Mouse (Mus musculus) neural tube, embryonic 15.5 days (tissue): Measurements from ENCODE around the gene Acvr1. TPM values are rescaled to one million over a fixed set of nuclear protein-coding genes. Genes with fewer than 3 reads are reported as not detected.

ENCODE experiments used
- ATAC-seq: fragments of 200-750 bp; cut with Nextera tagmentation; 2 replicates; pipeline ENCODE4 v1.8.0; 2017; ENCODE audit warnings: mild to moderate bottlenecking, moderate TSS enrichment, moderate library complexity; ENCODE audit not compliant: low FRiP score
- H3K27ac ChIP-seq: fragments of 300-500 bp; sonication (generic); replicated peaks from 2 replicates; pipeline ENCODE4 v1.5.1; 2015; ENCODE audit warnings: mild to moderate bottlenecking, inconsistent platforms
- H3K27me3 ChIP-seq: fragments of 300-500 bp; sonication (generic); replicated peaks from 2 replicates; pipeline ENCODE4 v1.6.1; 2015; ENCODE audit warnings: inconsistent platforms
- H3K36me3 ChIP-seq: fragments of 300-500 bp; sonication (generic); 2 replicates; pipeline ENCODE4 v1.6.1; 2015; ENCODE audit warnings: inconsistent platforms
- H3K4me1 ChIP-seq: fragments of 300-500 bp; sonication (generic); 2 replicates; pipeline ENCODE4 v1.6.1; 2015; ENCODE audit warnings: inconsistent platforms
- H3K4me2 ChIP-seq: fragments of 300-500 bp; sonication (generic); 2 replicates; pipeline ENCODE4 v1.6.1; 2015; ENCODE audit warnings: inconsistent platforms, mild to moderate bottlenecking, moderate library complexity
- H3K4me3 ChIP-seq: fragments of 300-500 bp; sonication (generic); replicated peaks from 2 replicates; pipeline ENCODE4 v1.5.1; 2015; ENCODE audit warnings: mild to moderate bottlenecking, inconsistent platforms
- H3K9ac ChIP-seq: fragments of 300-500 bp; sonication (generic); replicated peaks from 2 replicates; pipeline ENCODE4 v1.6.1; 2015; ENCODE audit warnings: mild to moderate bottlenecking, inconsistent platforms
- H3K9me3 ChIP-seq: fragments of 300-500 bp; sonication (generic); replicated peaks from 2 replicates; pipeline ENCODE4 v1.6.1; 2016; ENCODE audit warnings: inconsistent platforms
- WGBS: fragments of 180-500 bp; shearing (Covaris S2); methylation state at CpG from one replicate; pipeline ENCODE4 v1.1.7; 2015; ENCODE audit warnings: mixed read lengths; 5-methylcytosine and 5-hydroxymethylcytosine counted together
- polyA plus RNA-seq: library from polyadenylated mRNA; unstranded; fragments of >200 nt; fragmentation: Nextera tagmentation; extraction: Ambion mirVana; gene quantifications from 2 replicates; pipeline ENCODE4 v1.2.1, GENCODE M21; 2015

The Acvr1 gene
- polyA plus RNA-seq, 1 experiment from 2014 or later: 6.1 TPM

GRCm38 (mm10) chr2:58377417-58378130 is 189.4 kb downstream of the Acvr1 start:
- no peaks in the 10 kb centered on the region for H3K36me3 ChIP-seq
- no peak overlapping the region for H3K4me3 ChIP-seq
- H3K4me2 ChIP-seq: no peak overlapping the region
- no peak overlapping the region for H3K27ac ChIP-seq
- no peak for ATAC-seq
- H3K9me3 ChIP-seq: no peaks in the 10 kb centered on the region
- H3K27me3 ChIP-seq: no peaks in the 10 kb centered on the region
- H3K4me1 ChIP-seq: no peaks in the 10 kb centered on the region
- WGBS: 53% methylated on average over 9 of the region's 9 CpGs
- no peak overlapping the region for H3K9ac ChIP-seq

GRCm38 (mm10) chr2:58366196-58366595 is 200.8 kb downstream of the Acvr1 start:
- H3K9ac ChIP-seq: no peak overlapping the region
- ATAC-seq: no peak
- H3K4me1 ChIP-seq: no peaks in the 10 kb centered on the region
- H3K4me3 ChIP-seq: no peak overlapping the region
- whole genome bisulfite sequencing: 88% methylated on average over 3 of the region's 3 CpGs
- H3K27me3 ChIP-seq: no peaks in the 10 kb centered on the region
- no peaks in the 10 kb centered on the region for H3K9me3 ChIP-seq
- no peaks in the 10 kb centered on the region for H3K36me3 ChIP-seq
- no peak overlapping the region for H3K4me2 ChIP-seq
- no peak overlapping the region for H3K27ac ChIP-seq

- peaks cover 9% of the 10 kb centered on the region for H3K27me3 ChIP-seq
- H3K9ac ChIP-seq: no peak overlapping the region
- no peaks in the 10 kb centered on the region for H3K36me3 ChIP-seq
- H3K9me3 ChIP-seq: no peaks in the 10 kb centered on the region
- H3K27ac ChIP-seq: no peak overlapping the region
- H3K4me2 ChIP-seq: no peak overlapping the region
- H3K4me3 ChIP-seq: no peak overlapping the region
- no peak for ATAC-seq
- WGBS: 92% methylated on average over 3 of the region's 3 CpGs
- H3K4me1 ChIP-seq: peaks cover 9% of the 10 kb centered on the region
Observed at GRCm38 (mm10) chr2:58361361-58362046, 205.5 kb downstream of the Acvr1 start.

- no peaks in the 10 kb centered on the region for H3K9me3 ChIP-seq
- peak; percentile 25; the same call in 1 of the 2 replicates for ATAC-seq
- no peaks in the 10 kb centered on the region for H3K36me3 ChIP-seq
- peaks cover 9% of the 10 kb centered on the region for H3K4me1 ChIP-seq
- peak overlapping the region; percentile 51 for H3K9ac ChIP-seq
- peak overlapping the region; percentile 100 for H3K4me2 ChIP-seq
- H3K4me3 ChIP-seq: peak overlapping the region; percentile 63
- peaks cover 17% of the 10 kb centered on the region for H3K27me3 ChIP-seq
- WGBS: 12% methylated on average over 3 of the region's 3 CpGs
- H3K27ac ChIP-seq: no peak overlapping the region
Observed at GRCm38 (mm10) chr2:58358132-58358460, 208.9 kb downstream of the Acvr1 start.

- Histone ChIP-seq H3K4me3 (peak within 1 kb of the TSS; percentile 63), H3K36me3 (no peaks in the 10 kb centered on the region), H3K4me1 (peaks cover 9% of the 10 kb centered on the region), H3K4me2 (peak within 1 kb of the TSS; percentile 100), H3K9ac (peak within 1 kb of the TSS; percentile 51), H3K27ac (no peak within 1 kb of the TSS), H3K27me3 (peaks cover 17% of the 10 kb centered on the region), H3K9me3 (no peaks in the 10 kb centered on the region)
- WGBS: under 1% methylated on average over 46 of the region's 65 CpGs
- peak; percentile 84 for ATAC-seq
Observed at GRCm38 (mm10) chr2:58357414-58358131, 209.4 kb downstream of the Acvr1 start, which contains the start of gene Acvr1c. Acvr1c (minus strand) TSS chr2:58357895.

GRCm38 (mm10) chr2:58357068-58357413 is 209.9 kb downstream of the Acvr1 start:
- Histone ChIP-seq H3K9ac (peak overlapping the region; percentile 51), H3K27ac (no peak overlapping the region), H3K4me3 (peak overlapping the region; percentile 63), H3K27me3 (peaks cover 17% of the 10 kb centered on the region), H3K4me1 (peaks cover 9% of the 10 kb centered on the region), H3K9me3 (no peaks in the 10 kb centered on the region), H3K36me3 (no peaks in the 10 kb centered on the region), H3K4me2 (peak overlapping the region; percentile 100)
- WGBS: under 1% methylated on average over 7 of the region's 7 CpGs
- peak; percentile 63; the same call in 1 of the 2 replicates for ATAC-seq

GRCm38 (mm10) chr2:58354389-58354788 is 212.6 kb downstream of the Acvr1 start:
- Histone ChIP-seq H3K36me3 (no peaks in the 10 kb centered on the region), H3K9ac (no peak overlapping the region), H3K4me3 (no peak overlapping the region), H3K27me3 (peaks cover 17% of the 10 kb centered on the region), H3K4me1 (peaks cover 9% of the 10 kb centered on the region), H3K9me3 (no peaks in the 10 kb centered on the region), H3K4me2 (no peak overlapping the region), H3K27ac (no peak overlapping the region)
- no peak for ATAC-seq
- 90% methylated on average over 3 of the region's 3 CpGs for WGBS

- H3K4me2 ChIP-seq: no peak overlapping the region
- WGBS: 74% methylated on average over 5 of the region's 5 CpGs
- no peaks in the 10 kb centered on the region for H3K36me3 ChIP-seq
- H3K27me3 ChIP-seq: peaks cover 17% of the 10 kb centered on the region
- H3K27ac ChIP-seq: no peak overlapping the region
- peaks cover 9% of the 10 kb centered on the region for H3K4me1 ChIP-seq
- H3K4me3 ChIP-seq: no peak overlapping the region
- no peak overlapping the region for H3K9ac ChIP-seq
- no peak for ATAC-seq
- no peaks in the 10 kb centered on the region for H3K9me3 ChIP-seq
Observed at GRCm38 (mm10) chr2:58352846-58353245, 214.1 kb downstream of the Acvr1 start.

- Histone ChIP-seq H3K4me1 (no peaks in the 10 kb centered on the region), H3K27ac (no peak overlapping the region), H3K27me3 (0 out of 2 replicates have a peak, but pooled peaks cover 4% of the 10 kb centered on the region), H3K4me2 (no peak overlapping the region), H3K36me3 (no peaks in the 10 kb centered on the region), H3K4me3 (no peak overlapping the region), H3K9me3 (no peaks in the 10 kb centered on the region), H3K9ac (no peak overlapping the region)
- WGBS: 91% methylated on average over 2 of the region's 2 CpGs
- no peak for ATAC-seq
Observed at GRCm38 (mm10) chr2:58350657-58351056, 216.3 kb downstream of the Acvr1 start.
